Mouse (Mus musculus) erythroblast, embryonic 14.5 days (primary cell): ENCODE data around the gene Parva.

Experiments
- GATA1 ChIP-seq: IDR thresholded peaks from 2 replicates; pipeline ENCODE4 v1.6.1; 2012; ENCODE audit warnings: low read length, inconsistent platforms, mixed read lengths
- TAL1 ChIP-seq: IDR thresholded peaks from 3 replicates; pipeline ENCODE4 v1.6.1; 2012; ENCODE audit warnings: low read length, inconsistent platforms, mixed read lengths

- TF ChIP-seq GATA1 (no peak), TAL1 (no peak)
Observed at GRCm38 (mm10) chr7:112452471-112452870, 25.2 kb downstream of the Parva start.
